ENCODE assay signal across 15 mouse cellular contexts in the genomic region with DNA sequence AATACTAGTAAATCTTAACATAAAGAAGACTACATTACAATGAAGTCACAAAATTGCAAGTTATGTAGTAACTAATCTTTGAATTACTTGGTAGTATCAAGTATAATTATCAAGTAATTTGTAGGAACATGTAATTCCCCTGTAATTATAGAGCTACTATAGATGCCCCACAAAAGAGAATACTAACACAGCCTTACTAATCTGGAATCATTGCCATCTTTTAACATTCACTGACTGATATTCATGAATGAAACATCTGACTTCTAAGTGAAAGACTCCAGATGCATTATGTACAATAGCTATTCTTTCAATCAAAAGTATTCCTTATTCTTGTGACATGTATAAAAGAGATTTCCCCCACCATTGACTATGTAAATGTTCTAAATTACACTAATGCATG.
A peak's percentile ranks its signal among the peaks of the same experiment; 100 is the strongest.
DNase-seq lines count a peak whose midpoint lies in the region; ATAC-seq lines count a peak whose summit lies in the region.
"Had no signal": no experiment of that assay in that cellular context is flagged by ENCODE, and none has a peak within 500 bp of the region (broad histone marks: within the 10 kb centered on the region; RNA-seq: fewer than 3 reads in every experiment).

No protein-coding gene starts in this region.

- peak; percentile 48 for DNase-seq in forebrain, embryonic 14.5 days (ENCODE audit: low spot score)
- DNase-seq in forebrain, embryonic 11.5 days (ENCODE audit: low spot score), result no peak
- DNase-seq in neural tube, embryonic 10.5 days (ENCODE audit: extremely low spot score, low spot score), result no peak
- DNase-seq: adrenal gland, adult 2 months; adrenal gland, postnatal 10 days; adrenal gland, postnatal 25 days; cerebellum, adult 11-12 months; cerebellum, adult 2 months; cerebellum, adult 9-10 months; cerebellum, postnatal 10 days; cerebellum, postnatal 25 days had no signal

- no peak overlapping the region for H3K4me3 ChIP-seq in forebrain, embryonic 14.5 days (ENCODE audit: low read depth, low read length)
- H3K4me3 ChIP-seq in forebrain, embryonic 12.5 days (replicated peaks), result no peak overlapping the region
- H3K4me3 ChIP-seq in forebrain, embryonic 16.5 days (replicated peaks; ENCODE audit: low read length), result no peak overlapping the region
- H3K4me3 ChIP-seq in forebrain, embryonic 11.5 days (ENCODE audit: low read depth, low read length), result no peak overlapping the region
- H3K4me3 ChIP-seq: embryonic facial prominence, embryonic 10.5 days; embryonic facial prominence, embryonic 12.5 days had no signal

- no peak overlapping the region for H3K9ac ChIP-seq in forebrain, embryonic 14.5 days (ENCODE audit: low read length)
- no peak overlapping the region for H3K9ac ChIP-seq in forebrain, embryonic 12.5 days
- no peak overlapping the region for H3K9ac ChIP-seq in forebrain, embryonic 16.5 days (replicated peaks; ENCODE audit: low read depth, low read length)
- no peak overlapping the region for H3K9ac ChIP-seq in forebrain, embryonic 11.5 days (ENCODE audit: low read length)
- H3K9ac ChIP-seq: embryonic facial prominence, embryonic 12.5 days had no signal

- H3K9me3 ChIP-seq in forebrain, embryonic 14.5 days (replicated peaks; ENCODE audit: control insufficient read depth, low read length), result no peaks in the 10 kb centered on the region
- H3K9me3 ChIP-seq in forebrain, embryonic 12.5 days, result no peaks in the 10 kb centered on the region
- no peaks in the 10 kb centered on the region for H3K9me3 ChIP-seq in forebrain, embryonic 16.5 days (ENCODE audit: control insufficient read depth, low read length)
- H3K9me3 ChIP-seq in forebrain, embryonic 11.5 days (ENCODE audit: control insufficient read depth, low read length), result no peaks in the 10 kb centered on the region
- H3K9me3 ChIP-seq: embryonic facial prominence, embryonic 10.5 days; embryonic facial prominence, embryonic 12.5 days had no signal

- H3K36me3 ChIP-seq in forebrain, embryonic 14.5 days (ENCODE audit: control insufficient read depth, insufficient read depth, low read length), result no peaks in the 10 kb centered on the region
- no peaks in the 10 kb centered on the region for H3K36me3 ChIP-seq in forebrain, embryonic 12.5 days (replicated peaks)
- H3K36me3 ChIP-seq in forebrain, embryonic 16.5 days (ENCODE audit: control insufficient read depth, insufficient read depth), result no peaks in the 10 kb centered on the region
- no peaks in the 10 kb centered on the region for H3K36me3 ChIP-seq in forebrain, embryonic 11.5 days (ENCODE audit: control insufficient read depth, insufficient read depth, low read length)
- H3K36me3 ChIP-seq: embryonic facial prominence, embryonic 10.5 days; embryonic facial prominence, embryonic 12.5 days had no signal

- ATAC-seq in forebrain, embryonic 14.5 days, result peak; percentile 58
- ATAC-seq in forebrain, embryonic 12.5 days (ENCODE audit: low FRiP score), result no peak
- ATAC-seq in forebrain, embryonic 16.5 days, result peak; percentile 69
- no peak for ATAC-seq in forebrain, embryonic 11.5 days (replicated peaks; ENCODE audit: low FRiP score)

- no peaks in the 10 kb centered on the region for H3K27me3 ChIP-seq in forebrain, embryonic 14.5 days (replicated peaks; ENCODE audit: control insufficient read depth, insufficient read depth, low read length)
- no peaks in the 10 kb centered on the region for H3K27me3 ChIP-seq in forebrain, embryonic 12.5 days
- no peaks in the 10 kb centered on the region for H3K27me3 ChIP-seq in forebrain, embryonic 16.5 days (replicated peaks; ENCODE audit: control insufficient read depth, insufficient read depth, low read length)
- no peaks in the 10 kb centered on the region for H3K27me3 ChIP-seq in forebrain, embryonic 11.5 days (ENCODE audit: control insufficient read depth, insufficient read depth, low read length)
- H3K27me3 ChIP-seq: embryonic facial prominence, embryonic 12.5 days had no signal

- no peaks in the 10 kb centered on the region for H3K4me1 ChIP-seq in forebrain, embryonic 14.5 days (ENCODE audit: control insufficient read depth, insufficient read depth, low read length)
- no peaks in the 10 kb centered on the region for H3K4me1 ChIP-seq in forebrain, embryonic 12.5 days
- no peaks in the 10 kb centered on the region for H3K4me1 ChIP-seq in forebrain, embryonic 16.5 days (replicated peaks; ENCODE audit: control insufficient read depth, insufficient read depth, low read length)
- no peaks in the 10 kb centered on the region for H3K4me1 ChIP-seq in forebrain, embryonic 11.5 days (replicated peaks; ENCODE audit: control insufficient read depth, insufficient read depth, low read length)
- H3K4me1 ChIP-seq: embryonic facial prominence, embryonic 10.5 days; embryonic facial prominence, embryonic 12.5 days had no signal

- H3K4me2 ChIP-seq in forebrain, embryonic 14.5 days (ENCODE audit: low read length), result no peak overlapping the region
- no peak overlapping the region for H3K4me2 ChIP-seq in forebrain, embryonic 12.5 days
- H3K4me2 ChIP-seq in forebrain, embryonic 16.5 days (ENCODE audit: low read length), result no peak overlapping the region
- H3K4me2 ChIP-seq in forebrain, embryonic 11.5 days (ENCODE audit: low read depth, low read length, severe bottlenecking), result no peak overlapping the region
- H3K4me2 ChIP-seq: embryonic facial prominence, embryonic 12.5 days had no signal

- H3K27ac ChIP-seq in forebrain, embryonic 14.5 days (ENCODE audit: low read depth, low read length), result no peak overlapping the region
- H3K27ac ChIP-seq in forebrain, embryonic 12.5 days, result no peak overlapping the region
- H3K27ac ChIP-seq in forebrain, embryonic 16.5 days (ENCODE audit: low read length), result no peak overlapping the region
- H3K27ac ChIP-seq in forebrain, embryonic 11.5 days (ENCODE audit: low read depth, low read length), result no peak overlapping the region
- H3K27ac ChIP-seq: embryonic facial prominence, embryonic 10.5 days; embryonic facial prominence, embryonic 12.5 days had no signal

Comparison
In these comparisons a context has a peak if more than half of its experiments do, and no peak if none do; other contexts are left out.
1. ATAC-seq: peak in forebrain, embryonic 14.5 days (single experiment) and forebrain, embryonic 16.5 days (single experiment); none in forebrain, embryonic 12.5 days (single experiment) and forebrain, embryonic 11.5 days (single experiment).